Mouse (Mus musculus) lung, embryonic 14.5 days (tissue): ENCODE results near the gene Cmah. TPM values are rescaled to one million over a fixed set of nuclear protein-coding genes. Genes with fewer than 3 reads are reported as not detected.

Experiments used
- ATAC-seq: fragments of 200-750 bp; cut with Nextera tagmentation; 2 replicates; pipeline ENCODE4 v1.8.0; 2017; ENCODE audit warnings: mild to moderate bottlenecking, moderate TSS enrichment, moderate library complexity; ENCODE audit not compliant: insufficient read depth
- DNase-seq: peaks from one replicate; pipeline ENCODE4 v3.0.0-alpha.2; 2015
- H3K27ac ChIP-seq: fragments of 300-500 bp; sonication (generic); 2 replicates; pipeline ENCODE4 v1.5.1; 2014; ENCODE audit warnings: low read depth, mild to moderate bottlenecking, moderate library complexity
- H3K27me3 ChIP-seq: fragments of 300-500 bp; sonication (generic); 2 replicates; pipeline ENCODE4 v1.6.1; 2014; ENCODE audit warnings: low read length, control low read depth; ENCODE audit not compliant: insufficient read depth
- H3K36me3 ChIP-seq: fragments of 300-500 bp; sonication (generic); 2 replicates; pipeline ENCODE4 v1.6.1; 2014; ENCODE audit warnings: control low read depth; ENCODE audit not compliant: insufficient read depth
- H3K4me1 ChIP-seq: fragments of 300-500 bp; sonication (generic); 2 replicates; pipeline ENCODE4 v1.6.1; 2014; ENCODE audit warnings: antibody characterized with exemption, control low read depth; ENCODE audit not compliant: insufficient read depth
- H3K4me2 ChIP-seq: fragments of 300-500 bp; sonication (generic); 2 replicates; pipeline ENCODE4 v1.6.1; 2014; ENCODE audit warnings: mild to moderate bottlenecking
- H3K4me3 ChIP-seq: fragments of 300-500 bp; sonication (generic); 2 replicates; pipeline ENCODE4 v1.5.1; 2014; ENCODE audit warnings: low read depth, low read length
- H3K9ac ChIP-seq: fragments of 300-500 bp; sonication (generic); 2 replicates; pipeline ENCODE4 v1.6.1; 2014
- H3K9me3 ChIP-seq: fragments of 300-500 bp; sonication (generic); 2 replicates; pipeline ENCODE4 v1.6.1; 2016; ENCODE audit warnings: low read depth, low read length, control low read depth
- CTCF ChIP-seq: IDR thresholded peaks from 2 replicates; pipeline ENCODE4 v1.5.1; 2016; ENCODE audit warnings: antibody characterized with exemption, low read depth
- WGBS: fragments of 180-500 bp; shearing (Covaris S2); extraction: QIAGEN DNeasy Blood & Tissue Kit; methylation state at CpG from one replicate; pipeline ENCODE4 v1.1.7; 2014; 5-methylcytosine and 5-hydroxymethylcytosine counted together
- polyA plus RNA-seq: library from polyadenylated mRNA; unstranded; fragments of >200 nt; fragmentation: Nextera tagmentation; extraction: Ambion mirVana; gene quantifications from 2 replicates; pipeline ENCODE4 v1.2.1, GENCODE M21; 2014

Cmah gene
- polyA plus RNA-seq, 1 experiment from 2014 or later: 0.74 TPM

- no peaks in the 10 kb centered on the region for H3K4me1 ChIP-seq
- no peak for ATAC-seq
- no peaks in the 10 kb centered on the region for H3K27me3 ChIP-seq
- H3K4me3 ChIP-seq: no peak overlapping the region
- no peaks in the 10 kb centered on the region for H3K36me3 ChIP-seq
- no peak overlapping the region for H3K4me2 ChIP-seq
- H3K9ac ChIP-seq: no peak overlapping the region
- H3K27ac ChIP-seq: no peak overlapping the region
- TF ChIP-seq CTCF: no peak
- WGBS: 87% methylated on average over 5 of the region's 5 CpGs
- H3K9me3 ChIP-seq: no peaks in the 10 kb centered on the region
- no peak for DNase-seq
These were observed 160.3 kb downstream of the Cmah start for GRCm38 (mm10) chr13:24487546-24487945.

- Histone ChIP-seq H3K4me3 (no peak overlapping the region), H3K36me3 (no peaks in the 10 kb centered on the region), H3K4me1 (no peaks in the 10 kb centered on the region), H3K27me3 (no peaks in the 10 kb centered on the region), H3K9ac (no peak overlapping the region), H3K27ac (no peak overlapping the region), H3K9me3 (no peaks in the 10 kb centered on the region), H3K4me2 (no peak overlapping the region)
- WGBS: 79% methylated on average over 4 of the region's 4 CpGs
- DNase-seq (no peak), ATAC-seq (no peak)
- no peak for TF ChIP-seq CTCF
These were observed 161.4 kb downstream of the Cmah start for GRCm38 (mm10) chr13:24488526-24489070.

GRCm38 (mm10) chr13:24489515-24489914 lies 162.3 kb downstream of the Cmah start:
- Histone ChIP-seq H3K9me3 (no peaks in the 10 kb centered on the region), H3K4me1 (no peaks in the 10 kb centered on the region), H3K27ac (no peak overlapping the region), H3K27me3 (no peaks in the 10 kb centered on the region), H3K36me3 (no peaks in the 10 kb centered on the region), H3K4me3 (no peak overlapping the region), H3K4me2 (no peak overlapping the region), H3K9ac (no peak overlapping the region)
- no peak for ATAC-seq
- peak; percentile 25 for DNase-seq
- 45% methylated on average over 3 of the region's 3 CpGs for WGBS
- no peak for TF ChIP-seq CTCF

- no peak overlapping the region for H3K4me3 ChIP-seq
- no peak overlapping the region for H3K9ac ChIP-seq
- WGBS: 67% methylated on average over 3 of the region's 3 CpGs
- no peak overlapping the region for H3K4me2 ChIP-seq
- no peaks in the 10 kb centered on the region for H3K4me1 ChIP-seq
- no peak for TF ChIP-seq CTCF
- H3K27ac ChIP-seq: no peak overlapping the region
- no peaks in the 10 kb centered on the region for H3K9me3 ChIP-seq
- DNase-seq (no peak), ATAC-seq (no peak)
- H3K27me3 ChIP-seq: no peaks in the 10 kb centered on the region
- no peaks in the 10 kb centered on the region for H3K36me3 ChIP-seq
These were observed 162.8 kb downstream of the Cmah start for GRCm38 (mm10) chr13:24490041-24490440.

- H3K9ac ChIP-seq: no peak overlapping the region
- H3K36me3 ChIP-seq: no peaks in the 10 kb centered on the region
- DNase-seq (no peak), ATAC-seq (no peak)
- no peak overlapping the region for H3K4me2 ChIP-seq
- 68% methylated on average over 3 of the region's 3 CpGs for WGBS
- no peak for TF ChIP-seq CTCF
- no peaks in the 10 kb centered on the region for H3K4me1 ChIP-seq
- no peak overlapping the region for H3K4me3 ChIP-seq
- no peak overlapping the region for H3K27ac ChIP-seq
- no peaks in the 10 kb centered on the region for H3K9me3 ChIP-seq
- H3K27me3 ChIP-seq: no peaks in the 10 kb centered on the region
These were observed 163.9 kb downstream of the Cmah start for GRCm38 (mm10) chr13:24491101-24491500.

GRCm38 (mm10) chr13:24493784-24494183 lies 166.6 kb downstream of the Cmah start:
- Histone ChIP-seq H3K27ac (no peak overlapping the region), H3K4me1 (no peaks in the 10 kb centered on the region), H3K27me3 (no peaks in the 10 kb centered on the region), H3K36me3 (no peaks in the 10 kb centered on the region), H3K9ac (no peak overlapping the region), H3K4me3 (no peak overlapping the region), H3K9me3 (no peaks in the 10 kb centered on the region), H3K4me2 (no peak overlapping the region)
- no peak for TF ChIP-seq CTCF
- WGBS: 78% methylated on average over 3 of the region's 3 CpGs
- ATAC-seq (no peak), DNase-seq (no peak)

GRCm38 (mm10) chr13:24496353-24496752 lies 169.1 kb downstream of the Cmah start:
- Histone ChIP-seq H3K27me3 (no peaks in the 10 kb centered on the region), H3K36me3 (no peaks in the 10 kb centered on the region), H3K27ac (no peak overlapping the region), H3K4me1 (no peaks in the 10 kb centered on the region), H3K9ac (no peak overlapping the region), H3K4me2 (no peak overlapping the region), H3K4me3 (no peak overlapping the region), H3K9me3 (no peaks in the 10 kb centered on the region)
- WGBS: 79% methylated on average over 5 of the region's 5 CpGs
- ATAC-seq: no peak
- DNase-seq: no peak
- TF ChIP-seq CTCF: no peak

- H3K27me3 ChIP-seq: no peaks in the 10 kb centered on the region
- no peak overlapping the region for H3K4me2 ChIP-seq
- no peak overlapping the region for H3K9ac ChIP-seq
- H3K27ac ChIP-seq: no peak overlapping the region
- H3K4me1 ChIP-seq: no peaks in the 10 kb centered on the region
- DNase-seq (no peak), ATAC-seq (no peak)
- H3K36me3 ChIP-seq: no peaks in the 10 kb centered on the region
- WGBS: 65% methylated on average over 12 of the region's 12 CpGs
- H3K4me3 ChIP-seq: no peak overlapping the region
- no peaks in the 10 kb centered on the region for H3K9me3 ChIP-seq
- no peak for TF ChIP-seq CTCF
These were observed 169.8 kb downstream of the Cmah start for GRCm38 (mm10) chr13:24497001-24497400.
